Mouse (Mus musculus) liver, embryonic 12.5 days (tissue): ENCODE measurements around the gene Gm1604a. TPM values are rescaled to one million over a fixed set of nuclear protein-coding genes. Genes with fewer than 3 reads are reported as not detected.

Experiments used
- polyA plus RNA-seq: library from polyadenylated mRNA; unstranded; fragments of >200 nt; fragmentation: Nextera tagmentation; extraction: Ambion mirVana; gene quantifications from 2 replicates; pipeline ENCODE4 v1.2.1, GENCODE M21; 2016

Gm1604a gene
- polyA plus RNA-seq, 1 experiment from 2014 or later = not detected

Other genes starting within 250 kb of the Gm1604a start
- 67.9 and 72.4 TPM in 2 replicates for gene Ezr, start 242.8 kb upstream of the Gm1604a start, polyA plus RNA-seq
- 16.2 and 18.0 TPM in 2 replicates for gene Rsph3b, start 76.9 kb upstream of the Gm1604a start, polyA plus RNA-seq
- 21.7 and 25.2 TPM in 2 replicates for gene Tagap1, start 64.4 kb upstream of the Gm1604a start, polyA plus RNA-seq
- gene Rnaset2b, start 54.9 kb upstream of the Gm1604a start, polyA plus RNA-seq = 107 TPM in 2 replicates
- 0.11 TPM in 1 of 2 replicates, not detected in the other for gene Gm49721, start 46.7 kb upstream of the Gm1604a start, polyA plus RNA-seq
- 5.1 and 5.3 TPM in 2 replicates for gene Rps6ka2, start 144.5 kb downstream of the Gm1604a start, polyA plus RNA-seq